Mouse (Mus musculus) intestine, embryonic 14.5 days (tissue): Measurements from ENCODE around the gene Igfbp5. TPM values are rescaled to one million over a fixed set of nuclear protein-coding genes. Genes with fewer than 3 reads are reported as not detected.

Experiments used
- ATAC-seq: fragments of 200-750 bp; cut with Nextera tagmentation; replicated peaks from 2 replicates; pipeline ENCODE4 v1.8.0; 2017; ENCODE audit warnings: low read depth, moderate number of reproducible peaks, moderate TSS enrichment, moderate library complexity; ENCODE audit not compliant: low FRiP score, low TSS enrichment
- DNase-seq: peaks from one replicate; pipeline ENCODE4 v3.0.0-alpha.2; 2018; ENCODE audit warnings: low spot score
- H3K27ac ChIP-seq: fragments of 300-500 bp; sonication (generic); 2 replicates; pipeline ENCODE4 v1.5.1; 2014; ENCODE audit warnings: low read depth, mild to moderate bottlenecking, control low read depth
- H3K27me3 ChIP-seq: fragments of 300-500 bp; sonication (generic); replicated peaks from 2 replicates; pipeline ENCODE4 v1.6.1; 2014; ENCODE audit warnings: low read length, control low read depth; ENCODE audit not compliant: control insufficient read depth, insufficient read depth
- H3K36me3 ChIP-seq: fragments of 300-500 bp; sonication (generic); 2 replicates; pipeline ENCODE4 v1.6.1; 2014; ENCODE audit warnings: low read length, control low read depth; ENCODE audit not compliant: control insufficient read depth, insufficient read depth
- H3K4me1 ChIP-seq: fragments of 300-500 bp; sonication (generic); replicated peaks from 2 replicates; pipeline ENCODE4 v1.6.1; 2014; ENCODE audit warnings: low read length, control low read depth, mixed read lengths; ENCODE audit not compliant: control insufficient read depth, insufficient read depth
- H3K4me2 ChIP-seq: fragments of 300-500 bp; sonication (generic); 2 replicates; pipeline ENCODE4 v1.6.1; 2014; ENCODE audit warnings: low read length
- H3K4me3 ChIP-seq: fragments of 300-500 bp; sonication (generic); 2 replicates; pipeline ENCODE4 v1.5.1; 2014; ENCODE audit warnings: low read depth, low read length, control low read depth, mixed read lengths
- H3K9ac ChIP-seq: fragments of 300-500 bp; sonication (generic); 2 replicates; pipeline ENCODE4 v1.6.1; 2014; ENCODE audit warnings: mild to moderate bottlenecking, low read length
- H3K9me3 ChIP-seq: fragments of 300-500 bp; sonication (generic); 2 replicates; pipeline ENCODE4 v1.6.1; 2016; ENCODE audit warnings: low read length, control low read depth; ENCODE audit not compliant: control insufficient read depth
- WGBS: fragments of 180-500 bp; shearing (Covaris S2); extraction: QIAGEN DNeasy Blood & Tissue Kit; methylation state at CpG from one replicate; pipeline ENCODE4 v1.1.7; 2014; 5-methylcytosine and 5-hydroxymethylcytosine counted together
- polyA plus RNA-seq: library from polyadenylated mRNA; unstranded; fragments of >200 nt; fragmentation: Nextera tagmentation; extraction: Ambion mirVana; gene quantifications from 2 replicates; pipeline ENCODE4 v1.2.1, GENCODE M21; 2014

Gene Igfbp5
- polyA plus RNA-seq, 1 experiment from 2014 or later: 46.2 TPM

DNA sequence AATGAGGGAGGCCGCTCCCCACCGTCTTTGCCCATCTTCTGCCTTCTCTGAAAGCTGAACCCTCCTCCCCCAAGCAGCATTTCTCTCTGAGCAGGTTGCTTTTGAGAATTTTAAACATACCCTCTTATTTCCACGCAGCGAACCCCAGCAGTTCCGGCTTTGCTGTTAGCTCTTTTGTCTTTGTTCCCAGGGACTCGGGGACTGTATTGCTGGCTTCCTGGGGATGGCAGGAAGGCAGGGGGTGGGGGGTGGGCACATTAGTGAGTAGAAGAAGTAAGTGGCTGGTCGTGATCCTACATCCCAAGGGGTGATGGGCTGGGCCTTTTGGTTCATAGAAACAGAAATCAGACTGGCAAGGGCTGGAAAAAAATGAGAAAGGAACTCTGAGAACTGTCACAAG, 47.8 kb downstream of the Igfbp5 start:
- WGBS: 11% methylated on average over 7 of the region's 7 CpGs
- H3K9ac ChIP-seq: peak overlapping the region; percentile 63
- peak overlapping the region; percentile 47; the same call in 1 of the 2 replicates for H3K27ac ChIP-seq

DNA sequence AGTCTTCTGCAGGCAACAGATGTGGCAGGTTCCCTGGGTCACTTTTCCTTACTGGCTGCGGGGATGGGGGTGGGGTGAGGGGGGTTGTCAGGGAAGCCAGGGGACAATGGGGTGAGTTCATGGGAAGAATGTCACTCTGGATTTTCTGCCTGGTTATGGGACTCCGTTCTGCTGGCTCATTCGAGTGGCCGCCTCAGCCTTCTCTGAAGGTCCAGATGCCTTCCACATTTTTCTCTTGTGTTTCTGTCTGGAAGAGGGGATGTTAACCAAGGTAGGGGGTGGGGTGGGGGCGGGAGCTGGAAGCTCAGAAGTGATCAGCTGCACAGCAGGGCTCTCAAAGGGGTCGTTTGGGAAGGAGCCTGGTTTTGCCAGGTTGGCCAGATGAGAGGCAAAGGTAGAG, 48.2 kb downstream of the Igfbp5 start:
- 10% methylated on average over 6 of the region's 6 CpGs for WGBS
- DNase-seq (no peak), ATAC-seq (no peak)
- Histone ChIP-seq H3K9me3 (peaks cover 4% of the 10 kb centered on the region; the same call in 1 of the 2 replicates), H3K27ac (peak overlapping the region; percentile 47; the same call in 1 of the 2 replicates), H3K4me2 (peak overlapping the region; percentile 98), H3K4me3 (peak overlapping the region; percentile 59), H3K27me3 (no peaks in the 10 kb centered on the region), H3K9ac (peak overlapping the region; percentile 63), H3K36me3 (no peaks in the 10 kb centered on the region), H3K4me1 (peaks cover 25% of the 10 kb centered on the region)

More for the DNA sequence above, 47.8 kb downstream of the Igfbp5 start:
- ATAC-seq (no peak), DNase-seq (no peak)
- Histone ChIP-seq H3K27me3 (no peaks in the 10 kb centered on the region), H3K4me2 (peak overlapping the region; percentile 98), H3K4me1 (peaks cover 25% of the 10 kb centered on the region), H3K36me3 (no peaks in the 10 kb centered on the region), H3K9me3 (peaks cover 4% of the 10 kb centered on the region; the same call in 1 of the 2 replicates), H3K4me3 (peak overlapping the region; percentile 59)

DNA sequence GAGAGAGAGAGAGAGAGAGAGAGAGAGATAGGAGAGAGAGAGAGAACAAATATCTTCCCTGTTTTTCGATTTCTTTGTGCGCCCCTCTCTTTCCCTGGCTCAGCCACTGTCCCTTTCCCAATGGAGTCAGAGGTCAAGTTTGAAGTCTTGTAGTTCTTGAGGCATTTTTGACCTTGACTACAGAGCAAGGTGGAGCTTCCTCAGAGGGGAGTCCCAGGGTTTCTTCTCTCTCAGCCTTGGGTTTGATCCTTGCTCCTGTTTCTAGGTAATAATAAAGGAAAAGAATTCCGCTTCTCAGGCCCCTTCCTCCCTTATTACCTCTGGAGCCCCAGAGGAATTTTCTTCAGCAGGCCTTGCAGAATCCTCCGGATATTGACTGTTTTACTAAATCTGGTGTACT, 48.8 kb downstream of the Igfbp5 start:
- H3K4me3 ChIP-seq: peak overlapping the region; percentile 59
- peak overlapping the region; percentile 98 for H3K4me2 ChIP-seq
- peak overlapping the region; percentile 63 for H3K9ac ChIP-seq
- H3K27me3 ChIP-seq: no peaks in the 10 kb centered on the region
- WGBS: 17% methylated on average over 4 of the region's 4 CpGs
- peaks cover 25% of the 10 kb centered on the region for H3K4me1 ChIP-seq
- DNase-seq (no peak), ATAC-seq (no peak)
- H3K9me3 ChIP-seq: no peaks in the 10 kb centered on the region
- H3K36me3 ChIP-seq: no peaks in the 10 kb centered on the region
- H3K27ac ChIP-seq: no peak overlapping the region

DNA sequence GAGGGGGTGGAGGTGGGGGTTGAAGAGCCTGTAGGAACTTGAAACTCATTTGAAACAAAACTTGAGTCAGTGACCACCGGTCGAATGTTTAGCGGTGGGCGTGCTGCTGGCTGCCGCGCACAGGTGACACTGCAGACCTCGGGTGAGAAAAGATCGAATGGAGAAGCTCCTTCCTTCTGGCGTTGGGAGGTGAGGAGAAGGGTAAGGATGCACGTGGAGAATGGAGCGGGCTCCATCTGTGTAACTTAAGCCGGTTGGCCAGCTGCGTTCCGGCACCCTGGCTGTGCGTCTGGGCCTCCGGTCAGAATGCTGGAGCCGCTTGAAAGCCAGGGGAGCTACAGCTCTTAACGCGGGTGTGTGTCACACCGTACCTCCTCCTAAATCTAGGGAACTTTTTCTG, 49.4 kb downstream of the Igfbp5 start:
- no peaks in the 10 kb centered on the region for H3K36me3 ChIP-seq
- no peaks in the 10 kb centered on the region for H3K27me3 ChIP-seq
- DNase-seq (no peak), ATAC-seq (no peak; the same call in 1 of the 2 replicates)
- 1% methylated on average over 19 of the region's 20 CpGs for WGBS
- H3K4me3 ChIP-seq: peak overlapping the region; percentile 59
- H3K4me2 ChIP-seq: peak overlapping the region; percentile 98
- H3K4me1 ChIP-seq: peaks cover 25% of the 10 kb centered on the region
- peak overlapping the region; percentile 63 for H3K9ac ChIP-seq
- H3K9me3 ChIP-seq: no peaks in the 10 kb centered on the region
- peak overlapping the region; percentile 27; the same call in 1 of the 2 replicates for H3K27ac ChIP-seq

DNA sequence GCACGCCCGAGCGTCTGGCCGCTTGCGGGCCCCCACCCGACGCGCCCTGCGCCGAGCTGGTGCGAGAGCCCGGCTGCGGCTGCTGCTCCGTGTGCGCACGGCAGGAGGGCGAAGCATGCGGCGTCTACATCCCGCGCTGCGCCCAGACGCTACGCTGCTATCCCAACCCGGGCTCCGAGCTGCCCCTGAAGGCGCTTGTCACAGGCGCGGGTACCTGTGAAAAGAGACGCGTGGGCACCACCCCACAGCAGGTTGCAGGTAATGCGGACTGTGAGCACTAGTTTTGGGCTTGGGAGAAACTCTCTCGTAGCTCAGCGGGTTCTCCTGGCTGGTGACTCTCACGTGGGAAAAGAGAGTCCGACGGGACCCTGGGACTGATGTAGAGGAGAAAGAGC, 50.0 kb downstream of the Igfbp5 start:
- no peaks in the 10 kb centered on the region for H3K9me3 ChIP-seq
- peak; percentile 82 for DNase-seq
- H3K9ac ChIP-seq: peak overlapping the region; percentile 63
- WGBS: 0% methylated on average over 35 of the region's 37 CpGs
- peak overlapping the region; percentile 59 for H3K4me3 ChIP-seq
- no peaks in the 10 kb centered on the region for H3K36me3 ChIP-seq
- peak overlapping the region; percentile 98 for H3K4me2 ChIP-seq
- peak overlapping the region; percentile 27; the same call in 1 of the 2 replicates for H3K27ac ChIP-seq
- peaks cover 25% of the 10 kb centered on the region for H3K4me1 ChIP-seq
- peak; percentile 54 for ATAC-seq
- H3K27me3 ChIP-seq: no peaks in the 10 kb centered on the region

DNA sequence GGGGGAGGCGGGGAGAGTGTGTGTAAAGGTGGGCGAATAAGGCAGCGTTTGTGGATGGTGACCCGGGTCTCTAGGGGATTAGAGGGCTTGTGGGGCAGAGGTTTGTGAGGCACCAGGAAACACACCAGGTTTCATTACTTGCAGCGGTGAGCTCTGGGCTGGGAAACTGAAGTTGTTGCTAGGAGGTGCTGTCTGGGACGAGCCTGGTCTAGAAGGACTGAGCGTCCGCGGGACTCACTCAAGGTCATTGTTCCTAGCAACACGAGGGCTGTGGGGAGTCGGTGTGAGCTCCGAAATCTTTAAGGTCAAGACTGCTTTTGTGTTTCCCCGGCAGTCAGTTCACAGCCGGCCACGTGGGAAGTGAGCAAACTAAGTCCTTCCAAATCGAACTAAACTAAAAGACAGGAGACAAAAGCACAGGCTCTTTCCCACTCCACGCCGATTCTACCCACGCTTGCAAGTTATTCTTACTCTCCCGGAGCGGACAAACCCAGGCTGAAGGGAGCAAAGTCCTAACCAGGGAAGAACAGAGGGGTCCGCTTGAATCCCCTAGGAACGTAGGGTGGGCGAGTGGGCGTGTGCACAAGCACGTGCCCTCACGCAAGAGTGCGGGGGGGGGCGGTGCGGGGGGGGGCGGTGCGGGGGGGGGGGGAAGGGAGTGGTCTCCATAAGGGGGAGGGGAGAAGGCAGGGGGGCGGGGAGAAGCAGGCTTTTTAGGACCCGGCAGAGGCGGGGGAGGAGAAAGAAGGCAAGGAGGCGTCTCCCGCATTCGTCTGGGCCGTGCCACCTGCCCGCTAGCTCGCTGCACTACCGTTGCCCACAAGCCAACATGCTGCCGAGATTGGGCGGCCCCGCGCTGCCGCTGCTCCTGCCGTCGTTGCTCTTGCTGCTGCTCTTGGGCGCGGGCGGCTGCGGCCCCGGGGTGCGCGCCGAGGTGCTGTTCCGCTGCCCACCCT, 50.7 kb downstream of the Igfbp5 start, which contains the start of gene Igfbp2:
Gene Igfbp2, plus strand, starts transcription at position 753 of the 956 bp plus-strand sequence.
- 1% methylated on average over 39 of the region's 58 CpGs for WGBS
- Histone ChIP-seq H3K9me3 (no peaks in the 10 kb centered on the region), H3K9ac (peak within 1 kb of the TSS; percentile 63), H3K27me3 (no peaks in the 10 kb centered on the region), H3K27ac (peak within 1 kb of the TSS; percentile 27; the same call in 1 of the 2 replicates), H3K4me3 (peak within 1 kb of the TSS; percentile 59), H3K4me1 (peaks cover 25% of the 10 kb centered on the region), H3K4me2 (peak within 1 kb of the TSS; percentile 98), H3K36me3 (no peaks in the 10 kb centered on the region)
- ATAC-seq (peak; percentile 74), DNase-seq (peak; percentile 81)

DNA sequence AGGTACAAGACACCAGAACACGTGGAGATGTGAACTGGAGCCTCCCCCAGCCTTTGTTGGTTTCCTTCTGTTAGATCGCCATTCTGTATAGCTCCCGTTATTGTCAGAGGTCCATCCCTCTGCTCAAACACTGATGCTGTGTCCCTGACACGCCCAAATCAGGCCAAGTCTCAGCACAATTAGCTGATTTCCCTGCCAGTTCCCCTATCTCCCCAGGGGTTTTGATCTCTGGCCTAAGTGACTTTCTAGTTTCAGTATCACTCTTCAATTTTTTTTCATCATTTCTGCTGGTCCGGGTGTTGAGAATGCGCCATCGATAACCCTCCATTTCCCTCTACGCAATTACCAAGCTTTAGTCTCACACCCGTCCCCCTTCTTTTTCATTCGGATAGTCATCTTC, 51.8 kb downstream of the Igfbp5 start:
- Histone ChIP-seq H3K4me3 (no peak overlapping the region), H3K27ac (no peak overlapping the region), H3K9me3 (no peaks in the 10 kb centered on the region), H3K9ac (no peak overlapping the region), H3K27me3 (no peaks in the 10 kb centered on the region), H3K4me1 (peaks cover 21% of the 10 kb centered on the region), H3K36me3 (no peaks in the 10 kb centered on the region), H3K4me2 (no peak overlapping the region)
- no peak for ATAC-seq
- DNase-seq: no peak
- WGBS: 79% methylated on average over 10 of the region's 10 CpGs

DNA sequence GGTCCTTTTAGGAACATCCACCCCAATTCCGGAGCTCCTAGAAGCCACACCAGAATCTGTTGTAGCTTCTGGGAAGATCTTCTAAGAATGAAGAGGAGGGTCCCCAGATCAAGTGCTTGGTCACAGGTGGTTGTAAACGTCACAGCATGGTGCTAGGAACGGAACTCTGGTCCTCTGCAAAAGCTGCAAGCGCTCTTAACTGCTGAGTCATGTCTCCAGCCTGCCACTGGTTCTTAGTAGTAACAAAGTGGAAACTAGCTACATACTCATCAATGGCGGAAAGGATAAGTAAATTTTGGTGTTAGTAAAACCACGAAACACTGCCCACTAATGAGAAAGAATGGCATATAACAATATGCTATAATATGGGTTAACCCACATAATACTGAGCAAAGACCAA, 54.7 kb downstream of the Igfbp5 start:
- Histone ChIP-seq H3K36me3 (no peaks in the 10 kb centered on the region), H3K4me2 (no peak overlapping the region), H3K9me3 (no peaks in the 10 kb centered on the region), H3K4me3 (no peak overlapping the region), H3K27me3 (no peaks in the 10 kb centered on the region), H3K27ac (no peak overlapping the region), H3K4me1 (peaks cover 10% of the 10 kb centered on the region; the same call in 1 of the 2 replicates), H3K9ac (no peak overlapping the region)
- WGBS: 90% methylated on average over 6 of the region's 6 CpGs
- ATAC-seq (no peak), DNase-seq (no peak)
